Mouse (Mus musculus): Measurements from ENCODE around the gene Ewsr1. TPM values are rescaled to one million over a fixed set of nuclear protein-coding genes. Genes with fewer than 3 reads are reported as not detected.

Ewsr1 gene
- total and polyA plus RNA-seq, 2 experiments from 2014 or later: 371 to 384 TPM

GRCm38 (mm10) chr11:5025108-5025507 lies 74.0 kb downstream of the Ewsr1 start:
- no peak for TF ChIP-seq CTCF (IDR thresholded peaks at IDR 0.05; ENCODE audit: low read depth)
- ATAC-seq (no peak), DNase-seq (ENCODE audit: low spot score) (no peak)
- H3K27ac ChIP-seq: no peak overlapping the region
- H3K36me3 ChIP-seq (ENCODE audit: insufficient read depth, low read length): peaks cover 71% of the 10 kb centered on the region
- no peaks in the 10 kb centered on the region for H3K27me3 ChIP-seq (ENCODE audit: insufficient read depth, low read length)
- H3K9ac ChIP-seq (replicated peaks; ENCODE audit: low read length): no peak overlapping the region
- 92% methylated on average over 1 of the region's 1 CpGs for WGBS
- no peak overlapping the region for H3K4me3 ChIP-seq (ENCODE audit: low read length)
- no peak overlapping the region for H3K4me2 ChIP-seq (ENCODE audit: low read depth, low read length)
- H3K9me3 ChIP-seq (ENCODE audit: low read length): no peaks in the 10 kb centered on the region
- H3K4me1 ChIP-seq (ENCODE audit: insufficient read depth, low read length): no peaks in the 10 kb centered on the region

Small RNA genes lying within 50 kb of the gene (microRNA-seq; reads per million reads assigned to microRNA genes)
- 0 to 0.18 reads per million in 2 experiments for gene Gm47296

Other genes with a start within 250 kb of the Ewsr1 start
- gene Nf2, start 249.7 kb downstream of the Ewsr1 start, total RNA-seq (2014; rRNA removed): 93.1 and 97.6 TPM in 2 replicates
- gene Nf2, start 249.7 kb downstream of the Ewsr1 start, polyA plus RNA-seq (2015; fragmentation: Nextera tagmentation; extraction: Ambion mirVana): 55.5 and 57.4 TPM in 2 replicates
- 118 and 140 TPM in 2 replicates for gene Nipsnap1, start 225.3 kb downstream of the Ewsr1 start, total RNA-seq (2014; rRNA removed)
- gene Nipsnap1, start 225.3 kb downstream of the Ewsr1 start, polyA plus RNA-seq (2015; fragmentation: Nextera tagmentation; extraction: Ambion mirVana): 114 and 116 TPM in 2 replicates
- 30.3 and 37.8 TPM in 2 replicates for gene Thoc5, start 203.9 kb downstream of the Ewsr1 start, total RNA-seq (2014; rRNA removed)
- gene Thoc5, start 203.9 kb downstream of the Ewsr1 start, polyA plus RNA-seq (2015; fragmentation: Nextera tagmentation; extraction: Ambion mirVana): 36.5 and 38.1 TPM in 2 replicates
- 46.6 and 60.3 TPM in 2 replicates for gene Nefh, start 151.2 kb downstream of the Ewsr1 start, total RNA-seq (2014; rRNA removed)
- 21.7 and 22.5 TPM in 2 replicates for gene Nefh, start 151.2 kb downstream of the Ewsr1 start, polyA plus RNA-seq (2015; fragmentation: Nextera tagmentation; extraction: Ambion mirVana)
- 141 and 150 TPM in 2 replicates for gene Ap1b1, start 112.4 kb downstream of the Ewsr1 start, total RNA-seq (2014; rRNA removed)
- 85.3 and 89.1 TPM in 2 replicates for gene Ap1b1, start 112.4 kb downstream of the Ewsr1 start, polyA plus RNA-seq (2015; fragmentation: Nextera tagmentation; extraction: Ambion mirVana)
- gene Rasl10a, start 41.1 kb downstream of the Ewsr1 start, total RNA-seq (2014; rRNA removed): 4.7 and 4.8 TPM in 2 replicates
- 4.5 and 4.7 TPM in 2 replicates for gene Rasl10a, start 41.1 kb downstream of the Ewsr1 start, polyA plus RNA-seq (2015; fragmentation: Nextera tagmentation; extraction: Ambion mirVana)
- gene Gas2l1, start 33.9 kb downstream of the Ewsr1 start, total RNA-seq (2014; rRNA removed): 38.1 and 40.2 TPM in 2 replicates
- 16.3 and 17.3 TPM in 2 replicates for gene Gas2l1, start 33.9 kb downstream of the Ewsr1 start, polyA plus RNA-seq (2015; fragmentation: Nextera tagmentation; extraction: Ambion mirVana)
- 48.8 and 54.5 TPM in 2 replicates for gene Rhbdd3, start 340 bp downstream of the Ewsr1 start, total RNA-seq (2014; rRNA removed)
- gene Rhbdd3, start 340 bp downstream of the Ewsr1 start, polyA plus RNA-seq (2015; fragmentation: Nextera tagmentation; extraction: Ambion mirVana): 39.1 and 42.2 TPM in 2 replicates
- gene Emid1, start 53.0 kb upstream of the Ewsr1 start, total RNA-seq (2014; rRNA removed): 15.0 and 15.7 TPM in 2 replicates
- 22.7 and 24.2 TPM in 2 replicates for gene Emid1, start 53.0 kb upstream of the Ewsr1 start, polyA plus RNA-seq (2015; fragmentation: Nextera tagmentation; extraction: Ambion mirVana)
- 14.8 and 18.5 TPM in 2 replicates for gene Kremen1, start 162.3 kb upstream of the Ewsr1 start, total RNA-seq (2014; rRNA removed)
- 3.2 and 3.6 TPM in 2 replicates for gene Kremen1, start 162.3 kb upstream of the Ewsr1 start, polyA plus RNA-seq (2015; fragmentation: Nextera tagmentation; extraction: Ambion mirVana)